Mouse (Mus musculus): ENCODE data around the gene 4931408C20Rik.

Gene 4931408C20Rik

DNA sequence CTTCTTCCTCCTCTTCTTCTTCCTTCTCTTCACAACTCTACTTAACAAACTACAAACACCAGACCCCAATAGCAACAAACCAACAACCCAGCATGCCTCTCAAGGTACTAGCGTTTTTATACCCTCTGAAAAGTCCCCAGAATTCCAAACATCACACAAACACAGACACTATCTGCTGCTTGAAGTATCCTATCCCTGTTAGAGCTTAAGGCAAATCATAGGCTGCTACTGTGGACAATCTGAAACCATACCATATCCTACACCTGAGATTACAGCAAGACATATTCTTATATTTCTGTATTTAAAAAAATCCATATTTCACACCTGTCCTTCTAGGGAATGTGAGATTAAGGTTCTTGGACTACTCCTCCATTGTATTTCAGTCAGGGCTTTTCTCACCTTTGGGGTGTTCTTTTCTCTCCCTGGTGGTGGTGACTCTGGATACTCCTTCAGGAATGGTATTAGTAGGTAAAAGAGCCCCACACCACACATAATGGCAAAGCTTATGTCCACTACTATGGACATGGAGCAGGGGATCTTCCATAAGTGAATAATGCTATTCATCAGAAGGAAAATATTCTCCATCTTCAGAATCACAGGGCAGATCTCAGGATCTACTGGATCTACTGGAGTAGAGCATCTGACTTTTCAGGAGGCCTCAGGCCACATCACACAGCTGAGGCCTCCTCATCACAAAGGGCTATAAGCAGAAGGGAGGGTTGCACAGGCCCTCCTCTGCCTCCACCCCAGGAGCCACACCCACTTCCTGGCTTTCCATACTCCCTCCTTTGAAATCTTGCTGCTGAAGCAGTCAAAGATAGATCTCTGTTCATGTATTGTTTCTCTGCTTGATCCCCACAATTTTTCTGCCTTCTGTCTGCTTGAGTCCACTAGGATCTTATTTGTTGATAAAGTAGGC is at the start of gene 4931408C20Rik:
Gene 4931408C20Rik, minus strand, starts transcription at position 619 of the 919 bp plus-strand sequence.
- DNase-seq (ENCODE audit: low spot score) = peak; percentile 3

- no peak for DNase-seq (ENCODE audit: low spot score)
Measured at GRCm38 (mm10) chr1:26687926-26688325, 666 bp upstream of the 4931408C20Rik start.

DNA sequence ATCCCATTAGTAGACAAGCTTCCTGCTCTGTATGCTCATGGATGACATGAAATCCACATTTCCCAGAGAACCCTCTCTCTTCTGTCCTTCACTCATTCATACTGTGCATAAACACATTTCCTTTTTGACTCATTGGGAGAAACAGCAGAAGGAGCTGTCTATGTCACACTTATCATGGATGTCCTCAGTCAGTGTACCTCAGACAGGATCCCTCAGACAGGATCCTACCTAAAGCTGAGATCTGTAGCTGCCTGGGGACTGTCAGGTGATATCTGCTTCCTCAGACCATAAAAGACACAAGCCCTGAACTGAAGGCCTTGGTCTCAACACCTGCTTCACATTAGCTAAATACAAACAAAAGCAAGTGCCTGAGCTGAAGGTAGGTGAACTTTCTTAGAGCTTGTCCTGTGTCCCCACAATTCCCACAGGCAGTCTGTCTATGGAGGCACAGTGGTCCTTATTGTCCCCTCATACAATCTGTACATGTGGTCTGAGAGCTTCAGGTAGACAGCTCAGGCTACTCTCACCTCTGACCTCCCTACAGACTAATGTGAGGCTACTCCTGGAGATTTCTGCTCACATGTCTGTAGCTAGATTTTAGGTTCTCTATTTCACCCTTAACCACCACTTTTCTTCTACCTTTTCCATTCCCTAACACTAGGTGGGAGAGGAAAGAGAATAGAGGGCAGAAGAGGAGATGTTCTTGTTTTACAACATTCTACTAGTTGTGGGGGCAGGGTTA is 1.1 kb downstream of the 4931408C20Rik start:
- no peak for DNase-seq (ENCODE audit: low spot score)

- DNase-seq (ENCODE audit: low spot score) = no peak
Measured at GRCm38 (mm10) chr1:26685383-26685782, 1.9 kb downstream of the 4931408C20Rik start.

GRCm38 (mm10) chr1:26649704-26650388 is 37.4 kb downstream of the 4931408C20Rik start:
- no peak for DNase-seq (ENCODE audit: low spot score)

DNA sequence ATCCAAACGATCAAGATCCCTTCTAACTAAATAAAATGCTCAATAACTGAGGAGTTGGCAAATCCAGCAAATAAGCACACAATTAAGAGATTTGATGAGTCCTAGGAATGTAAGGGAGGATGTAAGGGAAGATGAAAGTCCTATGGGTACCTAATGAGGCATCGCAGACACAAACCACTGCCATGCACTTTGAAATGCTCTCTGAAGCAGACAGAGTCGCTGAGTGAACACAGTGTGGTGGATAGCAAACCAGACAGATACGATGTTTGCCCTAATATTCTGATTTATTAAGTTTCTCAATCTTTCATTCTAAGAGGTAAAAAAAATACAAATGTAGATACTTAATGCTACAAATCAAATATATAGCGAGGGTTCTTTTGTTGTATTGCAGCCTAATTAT is 51.2 kb downstream of the 4931408C20Rik start:
- DNase-seq (ENCODE audit: low spot score) = no peak
